Mouse (Mus musculus): ENCODE measurements at regions not wholly inside any gene's neighbourhood (a gene's known extent, or its start where the extent isn't known, plus 50 kb on each side); places are given as distances from the start of the nearest gene placed in this dataset.

DNA sequence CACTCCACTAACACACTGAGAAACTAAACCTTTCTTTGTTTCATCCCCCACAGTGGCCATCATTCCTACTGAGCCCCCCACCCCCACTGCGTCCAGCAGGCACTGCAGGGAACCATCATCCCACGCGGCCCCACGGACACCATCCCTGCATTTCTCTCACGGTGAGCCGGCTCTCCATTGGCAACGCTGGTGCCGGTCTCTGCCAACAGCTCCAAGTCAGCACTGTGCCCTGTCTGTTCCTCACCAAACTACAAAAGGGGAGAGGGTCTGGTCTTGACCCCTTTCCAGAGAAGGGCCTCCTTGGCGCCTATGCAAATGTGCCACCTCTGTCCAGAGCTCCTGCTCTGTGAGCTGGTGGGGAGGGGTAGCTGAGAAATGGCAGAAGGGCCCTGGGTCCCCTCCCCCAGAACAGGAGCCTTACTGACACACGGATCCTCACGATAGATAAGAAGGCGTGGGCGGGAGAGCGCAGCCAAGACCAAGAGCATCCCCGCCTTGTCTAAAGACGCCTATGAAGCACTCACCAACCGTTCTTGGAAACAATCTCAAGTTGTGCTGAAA lies 233.0 kb upstream of the Dio3 start:
- no peaks in the 10 kb centered on the region for H3K4me1 ChIP-seq (replicated peaks; ENCODE audit: control insufficient read depth, insufficient read depth, low read length)
- no peak for DNase-seq
- H3K27ac ChIP-seq (ENCODE audit: control insufficient read depth, insufficient read depth, low read length): no peak overlapping the region
- WGBS: 81% methylated on average over 17 of the region's 17 CpGs
- H3K36me3 ChIP-seq (ENCODE audit: control insufficient read depth, insufficient read depth, low read length): no peaks in the 10 kb centered on the region
- H3K4me3 ChIP-seq (ENCODE audit: control insufficient read depth, insufficient read depth, low read length): no peak overlapping the region
- no peaks in the 10 kb centered on the region for H3K27me3 ChIP-seq (ENCODE audit: control insufficient read depth, insufficient read depth, low read length)
- TF ChIP-seq POLR2A (IDR thresholded peaks at IDR 0.05; ENCODE audit: control insufficient read depth, extremely low read depth, insufficient read depth, low read length, poor library complexity) (no peak), CTCF (IDR thresholded peaks at IDR 0.05; ENCODE audit: borderline replicate concordance, control insufficient read depth, extremely low read depth, insufficient read depth, low read length, poor library complexity) (no peak)

- 93% methylated on average over 9 of the region's 9 CpGs for WGBS
- no peak for DNase-seq
- no peak for TF ChIP-seq CTCF (IDR thresholded peaks at IDR 0.05; ENCODE audit: borderline replicate concordance, control insufficient read depth, extremely low read depth, insufficient read depth, low read length, poor library complexity)
- TF ChIP-seq POLR2A (IDR thresholded peaks at IDR 0.05; ENCODE audit: control insufficient read depth, extremely low read depth, insufficient read depth, low read length, poor library complexity): no peak
Measured at GRCm38 (mm10) chr12:110046613-110047012, 232.3 kb upstream of the Dio3 start.

GRCm38 (mm10) chr12:110047466-110048250 lies 231.2 kb upstream of the Dio3 start:
- no peak for DNase-seq
- 80% methylated on average over 16 of the region's 16 CpGs for WGBS
- H3K27me3 ChIP-seq (ENCODE audit: control insufficient read depth, insufficient read depth, low read length): no peaks in the 10 kb centered on the region
- TF ChIP-seq POLR2A (IDR thresholded peaks at IDR 0.05; ENCODE audit: control insufficient read depth, extremely low read depth, insufficient read depth, low read length, poor library complexity) (no peak), CTCF (IDR thresholded peaks at IDR 0.05; ENCODE audit: borderline replicate concordance, control insufficient read depth, extremely low read depth, insufficient read depth, low read length, poor library complexity) (no peak)
- no peaks in the 10 kb centered on the region for H3K4me1 ChIP-seq (replicated peaks; ENCODE audit: control insufficient read depth, insufficient read depth, low read length)
- no peak overlapping the region for H3K4me3 ChIP-seq (ENCODE audit: control insufficient read depth, insufficient read depth, low read length)
- no peaks in the 10 kb centered on the region for H3K36me3 ChIP-seq (ENCODE audit: control insufficient read depth, insufficient read depth, low read length)
- H3K27ac ChIP-seq (ENCODE audit: control insufficient read depth, insufficient read depth, low read length): no peak overlapping the region

More at GRCm38 (mm10) chr12:110046613-110047012, 232.3 kb upstream of the Dio3 start:
- Histone ChIP-seq H3K36me3 (ENCODE audit: control insufficient read depth, insufficient read depth, low read length) (no peaks in the 10 kb centered on the region), H3K27me3 (ENCODE audit: control insufficient read depth, insufficient read depth, low read length) (no peaks in the 10 kb centered on the region), H3K4me1 (replicated peaks; ENCODE audit: control insufficient read depth, insufficient read depth, low read length) (no peaks in the 10 kb centered on the region), H3K4me3 (ENCODE audit: control insufficient read depth, insufficient read depth, low read length) (no peak overlapping the region), H3K27ac (ENCODE audit: control insufficient read depth, insufficient read depth, low read length) (no peak overlapping the region)

GRCm38 (mm10) chr12:110049154-110049736 lies 229.6 kb upstream of the Dio3 start:
- no peak for DNase-seq
- WGBS: 76% methylated on average over 10 of the region's 10 CpGs

GRCm38 (mm10) chr12:110059321-110059720 lies 219.5 kb upstream of the Dio3 start:
- no peak for DNase-seq
- Histone ChIP-seq H3K27me3 (ENCODE audit: control insufficient read depth, insufficient read depth, low read length) (no peaks in the 10 kb centered on the region), H3K36me3 (ENCODE audit: control insufficient read depth, insufficient read depth, low read length) (no peaks in the 10 kb centered on the region), H3K27ac (ENCODE audit: control insufficient read depth, insufficient read depth, low read length) (no peak overlapping the region), H3K4me1 (replicated peaks; ENCODE audit: control insufficient read depth, insufficient read depth, low read length) (no peaks in the 10 kb centered on the region), H3K4me3 (ENCODE audit: control insufficient read depth, insufficient read depth, low read length) (no peak overlapping the region)
- no peak for TF ChIP-seq CTCF (IDR thresholded peaks at IDR 0.05; ENCODE audit: borderline replicate concordance, control insufficient read depth, extremely low read depth, insufficient read depth, low read length, poor library complexity)
- no peak for TF ChIP-seq POLR2A (IDR thresholded peaks at IDR 0.05; ENCODE audit: control insufficient read depth, extremely low read depth, insufficient read depth, low read length, poor library complexity)
- WGBS: 85% methylated on average over 5 of the region's 5 CpGs

More at GRCm38 (mm10) chr12:110049154-110049736, 229.6 kb upstream of the Dio3 start:
- no peak for TF ChIP-seq CTCF (IDR thresholded peaks at IDR 0.05; ENCODE audit: borderline replicate concordance, control insufficient read depth, extremely low read depth, insufficient read depth, low read length, poor library complexity)
- TF ChIP-seq POLR2A (IDR thresholded peaks at IDR 0.05; ENCODE audit: control insufficient read depth, extremely low read depth, insufficient read depth, low read length, poor library complexity): no peak
- no peak overlapping the region for H3K27ac ChIP-seq (ENCODE audit: control insufficient read depth, insufficient read depth, low read length)
- no peaks in the 10 kb centered on the region for H3K27me3 ChIP-seq (ENCODE audit: control insufficient read depth, insufficient read depth, low read length)
- H3K4me3 ChIP-seq (ENCODE audit: control insufficient read depth, insufficient read depth, low read length): no peak overlapping the region
- H3K36me3 ChIP-seq (ENCODE audit: control insufficient read depth, insufficient read depth, low read length): no peaks in the 10 kb centered on the region
- H3K4me1 ChIP-seq (replicated peaks; ENCODE audit: control insufficient read depth, insufficient read depth, low read length): no peaks in the 10 kb centered on the region

DNA sequence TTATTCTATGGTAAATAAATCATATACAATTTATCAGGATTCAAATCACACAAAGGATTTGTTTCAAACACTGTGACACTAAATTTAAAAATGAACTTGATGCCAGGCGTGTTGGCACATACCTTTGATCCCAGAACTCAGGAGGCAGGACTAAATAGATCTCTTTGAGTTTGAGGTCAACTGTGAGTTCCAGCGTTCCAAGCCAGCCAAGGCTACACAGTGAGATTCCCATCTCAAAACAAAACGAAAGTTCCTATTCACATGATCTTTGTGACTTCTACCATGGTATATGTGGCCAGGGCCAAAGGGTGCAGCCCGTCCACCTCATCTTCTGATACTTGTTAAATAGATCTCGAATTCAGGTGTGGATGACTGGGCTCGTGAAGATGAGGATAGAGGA lies 216.9 kb upstream of the Dio3 start:
- no peaks in the 10 kb centered on the region for H3K4me1 ChIP-seq (replicated peaks; ENCODE audit: control insufficient read depth, insufficient read depth, low read length)
- H3K27ac ChIP-seq (ENCODE audit: control insufficient read depth, insufficient read depth, low read length): no peak overlapping the region
- no peaks in the 10 kb centered on the region for H3K36me3 ChIP-seq (ENCODE audit: control insufficient read depth, insufficient read depth, low read length)
- DNase-seq: no peak
- 90% methylated on average over 6 of the region's 6 CpGs for WGBS
- no peak overlapping the region for H3K4me3 ChIP-seq (ENCODE audit: control insufficient read depth, insufficient read depth, low read length)
- no peak for TF ChIP-seq POLR2A (IDR thresholded peaks at IDR 0.05; ENCODE audit: control insufficient read depth, extremely low read depth, insufficient read depth, low read length, poor library complexity)
- TF ChIP-seq CTCF (IDR thresholded peaks at IDR 0.05; ENCODE audit: borderline replicate concordance, control insufficient read depth, extremely low read depth, insufficient read depth, low read length, poor library complexity): no peak
- no peaks in the 10 kb centered on the region for H3K27me3 ChIP-seq (ENCODE audit: control insufficient read depth, insufficient read depth, low read length)

Measured in thymus, adult 2 months (tissue).